Mouse (Mus musculus) kidney, postnatal 36 days (tissue): ENCODE results near the gene Nkiras1.
A peak's percentile ranks its signal among the peaks of the same experiment; 100 is the strongest.
"Not testable (repeated sequence)": the region's sequence is repeated elsewhere in the genome, so short reads cannot be mapped to it uniquely, and the experiment has no call there.

Experiments used
- DNase-seq, 2 experiments: peaks; one replicate each; pipeline ENCODE4 v3.0.0; 2021 to 2022; ENCODE audit warnings: mixed read lengths in 2 of 2

The Nkiras1 gene

GRCm38 (mm10) chr14:18270529-18271441 is at the start of gene Nkiras1, which contains the start of gene Rpl15:
Gene Nkiras1 (plus strand): TSS chr14:18271136.
Gene Rpl15 (minus strand): TSS chr14:18271391.
- peak; percentile 99 to 100 for DNase-seq

- no peak for DNase-seq
Measured at GRCm38 (mm10) chr14:18221977-18222376, 49.0 kb upstream of the Nkiras1 start.

- not testable (repeated sequence) for DNase-seq
Measured at GRCm38 (mm10) chr14:18225431-18225830, 45.5 kb upstream of the Nkiras1 start.

- DNase-seq = peak; percentile 52 to 53
Measured at GRCm38 (mm10) chr14:18226181-18226580, 44.8 kb upstream of the Nkiras1 start.

GRCm38 (mm10) chr14:18229751-18230150 is 41.2 kb upstream of the Nkiras1 start:
- DNase-seq = peak in 1 of 2 experiments; percentile 46

GRCm38 (mm10) chr14:18231866-18232265 is 39.1 kb upstream of the Nkiras1 start:
- DNase-seq = peak; percentile 31 to 49

GRCm38 (mm10) chr14:18233076-18233475 is 37.9 kb upstream of the Nkiras1 start:
- peak in 1 of 2 experiments; percentile 19 for DNase-seq

- DNase-seq = peak; percentile 30 to 38
Measured at GRCm38 (mm10) chr14:18233981-18234960, 36.7 kb upstream of the Nkiras1 start.

GRCm38 (mm10) chr14:18236496-18237235 is 34.3 kb upstream of the Nkiras1 start:
- DNase-seq = not testable (repeated sequence)

- DNase-seq = no peak
Measured at GRCm38 (mm10) chr14:18237381-18237780, 33.6 kb upstream of the Nkiras1 start.

- DNase-seq = peak; percentile 98 to 99
Measured at GRCm38 (mm10) chr14:18238131-18238749, 32.7 kb upstream of the Nkiras1 start.

GRCm38 (mm10) chr14:18238750-18239731 is 31.9 kb upstream of the Nkiras1 start, which contains the start of gene Nr1d2:
Gene Nr1d2 (minus strand): TSS chr14:18239127.
- peak; percentile 99 to 100 for DNase-seq

GRCm38 (mm10) chr14:18240132-18240531 is 30.8 kb upstream of the Nkiras1 start:
- DNase-seq = no peak

- DNase-seq = no peak
Measured at GRCm38 (mm10) chr14:18241786-18242185, 29.1 kb upstream of the Nkiras1 start.

GRCm38 (mm10) chr14:18242638-18243130 is 28.3 kb upstream of the Nkiras1 start:
- DNase-seq = no peak

GRCm38 (mm10) chr14:18261203-18261602 is 9.7 kb upstream of the Nkiras1 start:
- no peak for DNase-seq

GRCm38 (mm10) chr14:18263427-18263826 is 7.5 kb upstream of the Nkiras1 start:
- DNase-seq = peak; percentile 53 to 75

GRCm38 (mm10) chr14:18269947-18270528 is 898 bp upstream of the Nkiras1 start:
- DNase-seq = not testable (repeated sequence)

GRCm38 (mm10) chr14:18271666-18272065 is 730 bp downstream of the Nkiras1 start:
- no peak for DNase-seq

GRCm38 (mm10) chr14:18274526-18274925 is 3.6 kb downstream of the Nkiras1 start:
- DNase-seq = no peak
